Mouse (Mus musculus) fibroblast of lung, adult 2 months (primary cell): ENCODE data around the gene Brox.
A peak's percentile ranks its signal among the peaks of the same experiment; 100 is the strongest.

ENCODE experiments used
- DNase-seq: peaks from one replicate; pipeline ENCODE4 v3.0.0-alpha.2; 2011; ENCODE audit warnings: low read depth

Gene Brox

DNA sequence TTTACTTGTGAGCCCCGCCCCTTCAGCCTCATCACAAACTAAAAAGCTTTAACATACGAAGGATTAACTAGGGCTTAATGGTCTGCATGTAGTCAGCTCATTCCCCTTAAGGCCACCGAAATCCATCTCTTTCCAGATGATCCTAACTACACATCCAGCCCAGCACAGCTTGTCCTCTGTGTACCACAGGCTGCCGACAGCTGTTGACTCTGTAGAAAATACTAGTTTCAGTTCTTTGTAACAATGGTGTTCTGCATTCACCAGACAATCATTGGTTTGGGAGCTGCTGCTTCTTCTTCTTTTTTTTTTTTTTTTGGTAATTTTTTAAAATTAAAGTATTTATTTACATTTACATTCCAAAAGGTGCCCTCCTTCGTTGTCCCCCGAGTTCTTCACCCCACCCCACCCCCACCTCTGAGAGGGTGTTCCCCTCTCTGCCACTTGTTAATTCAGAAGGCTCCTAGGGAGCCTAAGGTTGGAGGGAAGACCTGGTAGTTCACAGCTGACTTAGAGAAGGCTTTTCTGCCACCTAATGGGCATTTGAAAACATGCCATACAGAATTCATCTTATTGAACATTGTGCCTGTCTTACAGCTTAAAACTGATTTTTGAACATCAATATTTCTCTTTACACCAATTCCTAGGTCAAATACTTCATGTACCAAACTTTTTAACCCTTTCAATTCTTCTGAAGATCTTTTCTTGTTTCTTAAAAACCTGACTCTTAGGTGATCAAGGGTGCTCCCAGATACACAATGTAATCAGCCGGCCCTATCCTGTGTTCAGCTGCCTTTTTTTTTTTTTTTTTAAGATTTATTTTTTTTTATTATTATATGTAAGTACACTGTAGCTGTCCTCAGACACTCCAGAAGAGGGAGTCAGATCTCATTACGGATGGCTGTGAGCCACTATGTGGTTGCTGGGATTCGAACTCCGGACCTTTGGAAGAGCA, 23.9 kb downstream of the Brox start:
- DNase-seq = no peak

DNA sequence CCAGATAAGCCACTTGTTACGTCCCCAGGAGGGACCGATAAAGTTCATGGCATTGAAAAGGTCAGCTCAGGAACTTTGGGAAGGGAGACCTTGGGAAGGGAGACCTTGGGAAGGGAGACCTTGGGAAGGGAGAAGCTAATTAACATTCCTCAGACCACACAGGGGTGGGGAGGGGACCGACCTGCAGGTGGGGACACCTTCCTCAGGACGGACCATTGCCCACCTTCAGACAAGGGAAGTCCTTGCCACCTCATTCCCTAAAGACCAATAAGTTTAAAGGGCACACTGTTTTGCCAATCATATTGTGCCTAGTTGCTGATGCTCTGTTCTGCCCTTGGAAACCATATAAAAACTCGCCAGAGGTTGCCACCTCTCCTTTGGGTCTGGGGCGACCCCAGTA, 29.4 kb downstream of the Brox start:
- DNase-seq = no peak

DNA sequence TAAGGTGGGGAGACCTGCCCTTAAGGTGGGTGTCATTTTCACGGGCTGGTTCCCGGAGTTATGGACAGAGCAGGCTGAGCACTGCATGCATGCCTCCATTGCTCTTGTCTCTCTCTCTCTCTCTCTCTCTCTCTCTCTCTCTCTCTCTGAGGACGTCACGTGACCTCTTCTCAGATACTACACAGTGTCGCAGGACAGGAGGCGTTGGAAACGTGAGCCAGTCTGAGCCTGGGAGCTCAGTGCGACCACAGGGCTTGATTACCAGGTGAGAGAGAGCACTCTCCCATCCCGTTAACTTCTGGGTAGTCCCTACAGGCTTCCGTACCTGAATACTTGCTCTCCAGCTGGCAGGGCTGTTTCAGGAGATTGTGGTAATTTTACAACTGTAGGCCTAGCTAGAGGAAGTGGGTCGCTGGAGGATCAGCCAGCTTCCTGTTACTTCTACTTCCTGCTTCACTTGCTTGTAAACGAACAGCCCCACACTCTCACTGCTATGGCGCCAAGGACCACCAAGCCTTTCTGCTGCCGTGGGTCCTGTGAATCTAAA, 31.1 kb downstream of the Brox start:
- no peak for DNase-seq

DNA sequence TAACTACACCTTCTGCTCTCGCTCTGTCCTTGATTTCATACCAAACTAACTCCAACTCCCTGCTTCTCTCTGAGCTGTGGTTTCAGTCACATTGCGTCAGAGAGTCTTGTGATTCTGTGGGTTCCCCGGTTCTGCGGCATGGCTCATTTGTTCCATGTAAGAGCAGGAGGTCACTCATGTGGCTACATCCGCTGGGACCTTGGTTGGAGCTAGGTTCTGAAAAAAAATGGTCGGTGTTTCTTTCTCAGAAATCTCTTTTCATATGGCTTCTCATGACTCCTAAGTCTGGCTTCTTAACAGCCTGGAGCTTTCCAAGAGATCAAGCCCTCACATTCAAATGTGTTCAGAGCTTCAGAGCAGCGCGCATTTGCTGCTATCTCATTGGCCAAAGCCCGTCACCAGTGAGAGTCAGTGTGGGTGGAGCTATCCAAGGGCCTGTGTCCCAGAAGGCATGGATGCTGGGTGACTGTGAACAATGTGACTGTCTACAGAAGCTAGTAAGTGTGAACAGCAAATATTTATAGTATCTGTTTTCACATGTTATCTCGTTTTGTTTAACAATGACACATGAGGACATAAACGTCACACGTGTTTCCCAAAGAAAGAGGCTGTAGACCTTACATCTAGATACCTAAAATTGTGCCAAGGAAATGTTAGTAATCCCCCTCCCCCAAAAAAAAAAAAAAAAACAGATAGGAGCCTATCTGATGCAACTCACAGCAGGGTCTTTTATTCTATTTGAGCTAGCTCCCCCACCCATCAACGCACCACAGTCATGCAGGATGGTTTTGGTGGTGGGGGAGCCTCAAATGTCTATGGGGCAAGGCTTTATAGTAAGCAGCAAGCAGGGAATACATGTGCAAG, 32.7 kb downstream of the Brox start:
- DNase-seq = peak; percentile 37

DNA sequence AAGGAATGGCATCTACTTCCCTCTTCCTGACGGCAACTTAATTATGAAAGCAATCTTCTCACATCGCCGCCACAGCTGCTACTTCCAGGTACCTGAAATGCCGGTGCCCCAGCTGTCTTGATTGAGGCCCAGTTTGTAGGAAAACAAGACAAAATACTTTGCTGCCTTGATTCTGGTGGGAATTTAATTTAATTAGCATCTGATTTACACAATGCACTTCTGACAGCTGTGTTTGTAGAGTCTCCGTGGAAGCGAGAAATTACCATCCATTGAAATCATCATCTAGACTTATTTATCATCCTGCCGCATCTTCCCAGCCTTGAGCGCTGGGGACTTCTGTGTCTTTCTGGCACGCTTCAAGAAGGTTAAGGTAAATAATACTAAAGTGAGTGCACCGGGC, 44.5 kb downstream of the Brox start:
- DNase-seq = no peak

DNA sequence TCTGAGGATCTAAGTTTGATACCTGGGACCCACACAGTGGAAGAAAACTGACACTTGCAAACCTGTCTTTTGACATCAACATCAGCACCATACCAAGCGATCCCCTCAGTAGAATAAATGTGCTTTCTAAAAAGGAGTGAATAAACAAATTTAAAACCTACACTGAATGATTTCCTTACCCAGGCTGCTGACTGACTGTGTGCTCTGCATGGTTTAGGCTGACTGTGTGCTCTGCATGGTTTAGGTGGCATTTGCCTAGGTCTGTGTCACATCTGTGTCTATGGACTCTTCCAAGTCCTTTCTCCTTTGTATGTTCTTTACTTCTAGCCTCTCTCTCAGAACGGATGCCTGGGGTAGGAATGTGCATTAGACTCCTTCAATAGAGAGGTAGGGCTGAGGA, 45.3 kb downstream of the Brox start:
- no peak for DNase-seq

DNA sequence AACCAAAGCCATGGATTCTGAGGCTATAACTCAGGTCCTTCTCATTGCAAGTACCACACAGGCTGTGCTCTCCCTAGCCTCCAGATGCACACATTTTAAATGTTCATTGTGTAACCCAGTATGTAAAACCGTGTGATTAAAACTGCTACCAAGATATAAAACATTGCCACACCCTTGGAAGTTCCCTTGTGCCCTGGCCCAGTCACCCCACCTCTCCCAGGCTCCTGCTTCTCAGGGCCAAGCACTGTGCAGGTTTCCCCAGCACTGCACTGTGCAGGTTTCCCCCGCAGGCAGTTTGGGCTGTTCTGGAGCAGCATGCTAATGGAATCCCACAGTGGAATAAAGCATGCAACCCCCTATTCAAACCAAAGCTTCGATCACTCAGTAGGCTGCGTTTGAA, 46.5 kb downstream of the Brox start:
- no peak for DNase-seq

DNA sequence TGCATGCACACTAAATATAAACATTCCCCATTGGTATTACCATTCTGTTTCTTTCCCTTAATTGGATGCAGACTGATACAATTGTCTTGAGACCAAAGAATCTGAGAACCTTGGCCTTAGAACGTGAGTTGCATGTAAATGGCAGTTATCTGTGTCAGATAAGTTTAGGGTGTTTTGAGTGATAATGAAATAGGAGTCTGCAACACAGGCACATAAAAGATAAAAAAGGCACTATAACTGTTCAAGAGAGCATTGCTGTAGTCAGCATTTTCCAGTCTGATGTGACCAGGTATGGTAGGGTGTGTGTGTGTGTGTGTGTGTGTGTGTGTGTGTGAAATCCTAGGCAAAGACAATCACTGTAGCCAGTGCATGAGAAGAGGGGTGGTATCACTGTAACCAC, 48.9 kb downstream of the Brox start:
- no peak for DNase-seq

DNA sequence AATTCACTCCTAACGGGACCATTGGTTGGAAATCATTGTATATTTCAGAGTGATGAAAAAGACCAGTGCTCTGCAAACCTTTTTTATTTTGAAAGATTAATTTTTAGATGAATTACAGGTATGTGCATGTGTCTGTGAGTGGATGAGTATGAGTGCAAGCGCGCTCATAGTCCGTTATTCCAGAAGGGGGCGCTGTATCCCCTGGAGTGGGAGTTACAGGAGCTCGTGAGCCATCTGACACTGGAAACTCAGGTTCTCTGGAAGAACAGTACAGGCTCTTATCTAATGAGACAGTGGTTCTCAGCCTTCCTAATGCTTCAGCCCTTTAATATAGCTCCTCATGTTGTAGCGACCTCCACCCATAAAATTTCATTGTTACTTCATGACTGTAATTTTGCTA, 53.8 kb downstream of the Brox start:
- DNase-seq = no peak

DNA sequence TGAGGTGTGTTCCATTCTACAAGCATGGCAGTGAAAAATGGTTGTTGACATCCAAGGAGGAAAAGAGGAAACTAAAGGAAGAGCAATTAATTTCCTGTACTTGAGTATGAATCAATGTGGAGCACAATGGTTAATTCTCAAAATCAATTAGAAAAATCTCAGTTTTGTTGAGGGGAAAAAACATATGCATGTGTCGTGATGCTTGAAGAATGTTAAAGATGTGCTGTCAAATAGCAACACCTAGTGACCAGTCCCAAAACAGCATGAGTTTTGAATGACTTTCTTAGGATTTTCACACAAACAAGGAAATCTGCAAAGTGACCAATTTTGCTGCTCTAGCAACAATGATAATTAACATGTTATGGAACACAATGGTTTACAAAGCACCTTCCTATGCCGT, 59.2 kb downstream of the Brox start:
- DNase-seq = peak; percentile 58

DNA sequence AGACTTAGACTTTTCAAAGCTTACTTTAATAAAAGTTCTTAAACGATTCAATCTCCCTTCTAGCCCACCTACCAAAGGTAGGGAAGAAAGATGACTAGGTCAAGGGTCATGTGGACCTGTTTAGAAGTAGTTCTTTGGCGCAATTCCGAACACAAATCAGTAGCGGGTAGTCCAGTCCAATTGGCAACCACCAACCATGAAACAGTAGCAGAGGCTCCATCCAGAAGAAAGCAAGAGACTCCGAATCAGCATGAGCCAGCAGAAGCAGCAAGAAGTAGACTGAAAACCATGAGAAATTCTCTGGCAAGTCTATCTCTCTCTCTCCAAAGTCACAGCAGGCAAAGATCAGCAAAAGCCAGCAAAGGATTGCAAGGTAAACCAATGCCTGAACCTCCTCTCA, 60.6 kb downstream of the Brox start:
- DNase-seq = no peak

DNA sequence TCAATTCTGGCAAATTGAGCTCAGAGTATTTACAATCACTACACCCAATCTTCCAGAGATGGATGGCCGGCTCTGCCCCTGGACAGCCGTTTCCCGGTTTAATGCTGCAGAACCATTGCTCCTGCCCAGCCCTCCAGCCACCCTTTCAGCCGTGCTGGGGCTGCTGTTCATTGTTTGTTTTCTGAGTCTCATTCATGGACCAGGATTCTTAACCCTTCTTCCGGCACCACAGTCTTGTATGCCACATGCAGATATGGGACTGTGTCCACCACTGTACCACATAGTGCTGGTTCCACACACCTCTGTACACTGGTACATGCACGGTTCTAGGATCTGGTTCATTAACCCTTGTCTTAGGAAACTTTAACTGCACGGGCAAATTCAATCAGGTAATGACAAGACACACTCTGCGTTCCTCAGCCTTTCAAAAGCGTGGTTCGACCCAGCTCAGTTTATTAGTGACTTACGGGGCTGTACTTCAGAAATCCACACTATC, 63.3 kb downstream of the Brox start:
- no peak for DNase-seq

DNA sequence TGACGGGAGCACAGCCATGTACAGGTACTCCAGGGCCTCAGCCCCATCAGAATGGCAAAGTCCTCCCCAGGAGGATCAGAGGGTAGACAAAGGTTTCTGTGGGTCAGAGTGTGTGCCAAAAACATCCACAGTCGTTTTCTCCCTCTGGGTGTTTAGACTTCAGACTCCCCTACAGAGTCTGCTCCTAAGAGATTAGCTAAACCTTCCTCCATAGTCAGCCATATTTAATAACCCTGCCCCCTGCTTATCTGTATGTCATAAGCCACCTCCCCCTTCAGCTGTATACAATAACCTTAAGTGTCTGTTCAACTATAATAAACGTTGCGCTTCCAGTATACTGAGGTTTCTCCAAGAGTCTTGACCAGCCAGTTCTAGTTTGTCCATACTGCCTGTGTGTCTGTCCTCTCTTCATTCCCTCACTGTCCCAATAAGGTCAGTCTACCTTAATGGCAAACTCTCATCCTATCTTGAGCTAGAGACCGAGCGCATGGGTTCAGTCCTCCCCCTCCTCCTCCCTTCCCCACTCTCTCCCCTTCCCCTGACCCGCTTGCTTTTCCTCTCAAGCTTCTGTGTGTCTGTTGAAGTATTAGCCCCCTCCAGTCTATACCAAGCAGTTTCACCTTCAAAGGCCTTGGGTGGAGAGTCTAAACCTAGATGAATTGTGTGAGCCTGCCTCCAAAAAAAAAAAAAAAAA, 63.9 kb downstream of the Brox start:
- DNase-seq = no peak

DNA sequence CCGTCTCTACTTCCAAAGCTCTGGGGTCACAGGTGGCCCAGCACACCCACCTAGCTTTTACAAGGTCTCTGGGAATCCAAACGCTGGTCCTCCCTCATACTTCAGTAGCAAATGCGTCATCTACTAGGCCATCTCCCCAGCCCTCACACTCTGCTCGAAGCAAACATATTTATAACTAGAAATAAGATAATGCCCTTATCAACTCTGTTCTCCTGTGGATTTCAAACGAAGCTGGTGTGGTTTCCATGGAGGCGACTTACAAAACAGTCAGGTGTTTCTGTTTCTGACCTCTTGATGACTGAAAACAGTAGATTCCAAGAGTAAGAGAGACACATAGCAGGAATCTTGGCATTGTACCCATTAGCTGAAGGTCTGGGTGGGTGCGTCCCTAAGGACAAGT, 69.6 kb downstream of the Brox start:
- no peak for DNase-seq
